Mouse (Mus musculus) left cerebral cortex, adult 11 months (tissue): ENCODE measurements around the gene Lamtor3.
"Not testable (repeated sequence)": the region's sequence is repeated elsewhere in the genome, so short reads cannot be mapped to it uniquely, and the experiment has no call there.

ENCODE experiments used
- DNase-seq: peaks from one replicate; pipeline ENCODE4 v3.0.0; 2022; ENCODE audit warnings: low spot score

Lamtor3 gene

GRCm38 (mm10) chr3:137935570-137936525 is 17.5 kb downstream of the Lamtor3 start:
- no peak for DNase-seq

- no peak for DNase-seq
Observed at GRCm38 (mm10) chr3:137936541-137936940, 18.2 kb downstream of the Lamtor3 start.

- no peak for DNase-seq
Observed at GRCm38 (mm10) chr3:137938608-137939007, 20.3 kb downstream of the Lamtor3 start.

- no peak for DNase-seq
Observed at GRCm38 (mm10) chr3:137940757-137941156, 22.5 kb downstream of the Lamtor3 start.

- no peak for DNase-seq
Observed at GRCm38 (mm10) chr3:137941555-137941954, 23.2 kb downstream of the Lamtor3 start.

GRCm38 (mm10) chr3:137942098-137942622 is 23.9 kb downstream of the Lamtor3 start:
- DNase-seq, result no peak

- no peak for DNase-seq
Observed at GRCm38 (mm10) chr3:137943737-137944154, 25.4 kb downstream of the Lamtor3 start.

GRCm38 (mm10) chr3:137946827-137947226 is 28.5 kb downstream of the Lamtor3 start:
- no peak for DNase-seq

GRCm38 (mm10) chr3:137947525-137947924 is 29.2 kb downstream of the Lamtor3 start:
- DNase-seq, result no peak

- no peak for DNase-seq
Observed at GRCm38 (mm10) chr3:137950191-137950885, 32.0 kb downstream of the Lamtor3 start.

GRCm38 (mm10) chr3:137951302-137951701 is 33.0 kb downstream of the Lamtor3 start:
- DNase-seq, result not testable (repeated sequence)

GRCm38 (mm10) chr3:137951819-137952218 is 33.5 kb downstream of the Lamtor3 start:
- no peak for DNase-seq

GRCm38 (mm10) chr3:137952225-137952913 is 34.1 kb downstream of the Lamtor3 start:
- peak; percentile 34 for DNase-seq

GRCm38 (mm10) chr3:137952914-137953880 is 34.9 kb downstream of the Lamtor3 start:
- peak; percentile 55 for DNase-seq

- DNase-seq, result no peak
Observed at GRCm38 (mm10) chr3:137954256-137954916, 36.1 kb downstream of the Lamtor3 start.

GRCm38 (mm10) chr3:137955560-137956081 is 37.3 kb downstream of the Lamtor3 start:
- no peak for DNase-seq

GRCm38 (mm10) chr3:137957864-137958263 is 39.6 kb downstream of the Lamtor3 start:
- DNase-seq, result no peak

- DNase-seq, result no peak
Observed at GRCm38 (mm10) chr3:137958352-137958751, 40.0 kb downstream of the Lamtor3 start.

GRCm38 (mm10) chr3:137959456-137959855 is 41.1 kb downstream of the Lamtor3 start:
- no peak for DNase-seq

GRCm38 (mm10) chr3:137961736-137962385 is 43.6 kb downstream of the Lamtor3 start:
- no peak for DNase-seq
